Mouse (Mus musculus): Measurements from ENCODE around the gene Ndst2. TPM values are rescaled to one million over a fixed set of nuclear protein-coding genes. Genes with fewer than 3 reads are reported as not detected.
A peak's percentile ranks its signal among the peaks of the same experiment; 100 is the strongest.
"Not testable (repeated sequence)": the region's sequence is repeated elsewhere in the genome, so short reads cannot be mapped to it uniquely, and the experiment has no call there.

The Ndst2 gene
- total RNA-seq, 2 experiments from 2014 or later = 6.4 to 8.3 TPM

DNA sequence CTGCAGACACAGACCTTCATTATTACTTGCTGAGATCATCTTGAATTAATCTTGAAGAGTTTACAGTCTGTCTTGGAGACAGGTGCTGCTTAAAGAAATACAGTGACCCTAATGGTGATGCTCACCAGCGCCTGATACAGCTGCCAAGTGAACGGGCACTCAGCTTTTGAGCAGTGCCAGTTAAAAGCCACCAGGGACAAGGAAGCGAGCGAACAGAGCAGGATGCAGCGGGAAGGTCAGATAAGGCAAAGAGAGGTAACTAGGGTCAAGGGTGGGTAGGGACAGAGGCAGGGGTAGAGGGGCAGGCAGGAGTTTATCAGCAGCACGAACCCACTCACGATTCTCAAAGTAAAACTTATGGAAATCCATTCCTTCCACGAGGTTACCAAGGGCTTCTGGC, 4.1 kb upstream of the Ndst2 start:
- DNase-seq = no peak

DNA sequence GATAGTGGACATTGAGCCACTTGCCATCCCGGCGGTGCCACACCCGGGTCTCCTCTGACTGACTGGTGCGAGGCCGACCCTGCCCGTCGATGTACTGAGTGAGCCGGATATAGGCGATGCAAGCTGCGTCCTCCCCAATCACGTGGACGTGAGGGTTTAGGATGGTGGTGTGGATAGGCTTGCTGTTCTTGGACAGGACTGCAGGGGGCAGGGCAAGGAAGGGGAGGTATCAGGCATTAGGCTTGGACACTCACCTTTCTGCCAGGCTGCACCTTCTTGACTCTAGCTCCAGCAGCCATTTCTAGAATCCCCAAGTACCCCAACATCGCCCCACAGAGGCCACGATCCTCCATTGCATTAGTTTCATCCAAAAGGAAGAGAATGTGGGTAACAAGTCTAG, 2.9 kb upstream of the Ndst2 start:
- peak; percentile 65 to 77 for DNase-seq

DNA sequence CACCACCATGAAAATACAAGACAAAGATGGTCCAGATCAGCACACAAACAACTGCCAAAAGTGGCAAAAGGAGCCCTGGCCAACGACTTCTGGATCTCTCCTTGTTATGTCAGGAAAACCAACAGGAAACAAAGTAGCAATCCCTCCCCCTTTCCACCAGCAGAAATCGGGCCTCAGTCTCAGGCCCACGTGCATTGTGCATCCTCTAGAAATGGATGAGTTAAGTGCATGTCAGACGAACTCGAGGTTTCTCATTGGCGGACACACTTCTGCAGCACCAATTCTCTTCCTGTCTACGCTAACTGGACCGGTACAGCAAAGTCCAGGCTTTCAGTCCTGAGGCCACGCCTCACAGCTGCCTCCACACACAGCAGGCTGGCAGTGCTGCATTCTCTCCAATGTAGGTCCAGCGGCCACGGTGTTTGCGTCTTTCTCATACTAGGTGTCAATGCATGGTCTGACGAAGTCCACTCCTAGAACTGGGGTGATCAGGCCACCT, 1.6 kb upstream of the Ndst2 start:
- no peak for DNase-seq

DNA sequence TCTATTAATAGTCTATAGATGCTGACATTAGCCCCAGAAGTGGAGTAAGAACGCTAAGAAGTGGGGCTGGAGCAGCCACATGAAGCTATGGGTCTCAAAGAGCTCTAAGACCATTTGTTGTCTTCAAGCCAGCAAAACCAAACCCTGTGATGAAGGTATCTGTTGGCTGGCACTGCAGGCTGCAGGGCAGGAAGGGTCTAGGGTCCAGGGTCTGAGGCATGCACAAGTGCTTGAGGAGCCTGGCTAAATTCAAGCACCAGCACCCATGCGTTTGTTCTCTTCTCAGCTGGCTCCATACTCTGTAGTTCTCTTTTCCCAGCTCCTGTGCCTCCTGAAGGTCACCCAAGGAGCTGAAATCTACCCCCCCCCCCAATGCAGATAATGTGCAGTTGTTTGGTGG, 690 bp upstream of the Ndst2 start:
- DNase-seq = no peak

DNA sequence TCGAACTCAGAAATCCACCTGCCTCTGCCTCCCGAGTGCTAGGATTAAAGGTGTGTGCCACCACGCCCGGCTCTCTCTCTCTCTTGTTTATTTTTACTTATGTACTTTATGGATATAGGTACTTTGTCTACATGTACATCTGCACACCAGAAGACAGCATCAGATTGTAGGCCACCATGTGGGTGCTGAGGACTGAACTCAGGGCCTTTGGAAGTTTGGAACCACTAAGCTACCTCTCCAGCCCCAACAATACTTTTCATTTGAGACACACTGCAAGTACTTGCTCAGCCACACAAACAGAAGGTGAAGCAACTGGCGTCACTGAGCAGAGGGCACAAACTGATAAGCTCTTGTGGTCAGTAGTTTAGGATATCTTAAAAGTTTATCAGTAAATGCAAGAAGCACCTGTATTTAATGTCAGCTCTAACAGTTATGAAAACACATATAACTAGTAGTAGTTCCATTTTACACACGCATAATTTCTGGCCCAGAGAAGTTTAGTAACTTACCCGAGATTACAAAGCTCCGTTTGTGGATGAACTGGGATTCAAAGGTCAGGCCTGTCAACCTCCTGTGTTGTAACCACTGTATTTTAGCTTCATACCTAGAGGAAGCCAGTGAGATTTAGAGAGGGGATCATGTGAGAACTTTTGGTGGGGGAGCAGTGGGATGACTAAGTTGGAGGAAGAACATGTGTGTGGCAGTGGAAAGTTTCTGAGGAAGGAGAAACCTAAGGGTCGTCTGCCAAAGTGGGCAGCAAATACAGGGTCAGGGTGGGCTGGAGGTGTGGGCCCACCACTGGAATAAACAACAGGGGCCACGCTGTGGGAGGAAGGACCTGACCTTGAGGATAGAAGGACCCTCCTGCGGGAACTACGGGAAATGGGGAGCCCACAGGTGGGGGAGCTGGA, 1.1 kb downstream of the Ndst2 start:
- DNase-seq = no peak

DNA sequence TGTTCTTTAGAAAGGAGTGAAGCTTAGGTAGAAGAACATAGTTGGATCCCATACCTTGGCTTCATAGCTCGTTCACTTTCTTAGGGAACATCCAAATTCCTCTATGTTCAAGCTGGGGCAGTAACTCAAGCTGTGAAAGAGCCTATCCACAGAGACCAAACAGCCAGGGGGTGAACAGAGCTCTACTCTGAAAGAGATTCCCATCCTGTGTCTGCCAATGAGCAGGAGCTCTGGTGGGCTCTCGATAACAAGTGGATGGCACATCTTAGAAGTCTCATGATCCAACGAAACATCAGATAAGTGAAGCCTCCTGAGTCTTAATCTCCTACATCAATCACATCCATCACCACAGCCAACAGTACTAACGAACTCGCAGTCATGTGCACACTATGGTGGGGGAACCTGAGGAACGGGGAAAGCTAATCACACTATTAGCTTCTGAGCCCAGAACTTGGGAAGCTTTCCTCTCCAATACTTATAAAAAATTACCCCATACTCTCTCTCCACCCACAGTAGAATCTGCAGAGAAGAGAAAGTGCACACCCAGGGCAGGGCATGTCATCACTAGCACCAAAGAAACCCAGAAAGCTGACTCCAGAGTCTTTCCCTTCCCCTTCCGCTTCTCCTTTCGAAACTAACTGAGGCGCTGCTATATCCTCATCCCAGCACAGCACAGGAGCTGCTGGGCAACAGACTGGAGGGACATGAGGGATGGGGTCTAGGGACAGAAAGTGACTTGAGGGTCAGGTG, 3.3 kb downstream of the Ndst2 start:
- peak in 1 of 2 experiments; percentile 57 for DNase-seq

DNA sequence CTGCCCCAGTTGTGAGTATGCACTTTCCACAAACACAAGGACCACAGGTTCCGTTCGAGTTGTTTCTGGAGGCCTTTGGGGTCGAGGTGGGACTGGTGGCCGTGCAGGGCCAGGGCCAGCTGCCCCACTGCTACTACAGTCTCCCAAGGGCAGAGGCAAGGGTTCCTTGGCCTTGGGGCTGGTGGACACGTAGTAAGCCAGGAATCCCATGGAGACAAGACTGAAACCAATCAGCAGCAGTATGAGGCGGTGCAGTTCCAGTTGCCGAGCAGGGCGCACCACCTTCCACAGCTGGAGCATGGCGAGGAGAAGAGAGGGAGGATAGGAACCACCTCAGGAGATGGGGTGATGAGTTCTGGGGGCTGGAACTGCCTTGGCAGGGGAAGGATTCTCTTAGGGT, 4.5 kb downstream of the Ndst2 start:
- DNase-seq = no peak

DNA sequence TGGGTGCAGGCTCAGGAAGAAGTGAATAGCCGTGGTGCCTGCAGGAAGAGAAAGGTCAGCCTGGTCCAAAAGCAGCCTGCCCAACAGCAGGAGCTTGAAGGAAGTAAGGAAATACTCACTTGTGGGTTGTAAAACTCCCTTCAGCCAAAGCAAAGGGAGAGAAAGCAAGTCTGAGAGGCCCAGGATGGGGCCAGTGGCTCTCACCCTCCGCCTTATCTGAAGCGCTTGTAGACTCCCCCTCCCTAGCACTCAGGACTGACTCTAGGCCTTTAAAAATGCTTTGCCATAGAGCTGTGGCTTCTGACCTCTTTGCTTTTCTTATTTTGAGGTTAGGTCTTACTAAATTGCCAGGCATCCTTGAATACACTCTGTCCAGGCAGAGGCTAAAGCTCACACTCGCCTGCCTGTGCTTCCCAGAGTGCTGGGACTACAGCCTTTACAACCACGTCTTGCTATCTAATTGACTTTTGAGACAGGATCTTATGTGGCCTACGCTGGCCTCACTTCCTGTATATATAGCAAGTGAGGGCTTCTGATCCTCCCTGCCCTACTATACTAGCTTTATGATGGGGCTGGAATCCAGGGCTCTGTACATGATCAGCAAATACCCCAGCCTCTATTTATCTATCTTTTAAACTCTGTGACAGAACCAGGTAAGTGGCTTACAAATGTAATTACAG, 8.6 kb downstream of the Ndst2 start:
- DNase-seq = no peak

DNA sequence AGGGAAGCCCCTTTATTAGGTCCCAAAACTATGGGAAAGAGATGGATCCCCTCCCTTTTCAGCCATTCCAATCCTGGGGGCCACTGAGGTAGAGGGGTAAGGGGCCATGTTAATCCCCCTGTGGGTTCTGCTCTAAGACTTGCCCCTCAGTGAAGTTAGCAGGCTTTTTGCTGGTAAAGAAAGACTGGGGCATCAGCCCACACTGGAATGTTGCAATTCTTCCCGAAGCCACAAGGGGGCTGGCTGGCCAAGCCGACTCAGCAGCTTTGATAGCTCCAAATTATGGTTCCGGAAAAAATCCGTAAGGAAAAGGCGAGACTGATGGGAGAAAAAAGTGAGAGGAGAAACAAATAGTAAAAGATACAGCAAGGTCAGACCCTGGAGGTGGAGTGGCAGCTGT, 10.3 kb downstream of the Ndst2 start:
- peak; percentile 53 to 84 for DNase-seq

DNA sequence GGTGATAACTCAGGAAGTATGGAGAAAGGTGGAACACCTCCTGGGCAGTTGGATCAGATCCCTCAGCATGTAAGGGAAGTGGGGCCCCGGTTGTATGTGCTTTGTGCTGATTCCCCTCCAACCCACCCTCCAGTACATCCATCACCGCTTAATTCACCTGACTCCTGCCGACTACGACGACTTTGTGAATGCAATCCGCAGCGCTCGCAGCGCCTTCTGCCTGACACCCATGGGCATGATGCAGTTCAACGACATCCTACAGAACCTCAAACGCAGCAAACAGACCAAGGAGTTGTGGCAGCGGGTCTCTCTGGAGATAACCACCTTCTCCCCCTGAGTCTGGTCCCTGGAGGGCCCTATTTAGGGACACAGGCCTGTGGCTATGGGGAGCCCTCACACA, 11.4 kb downstream of the Ndst2 start:
- DNase-seq = no peak

DNA sequence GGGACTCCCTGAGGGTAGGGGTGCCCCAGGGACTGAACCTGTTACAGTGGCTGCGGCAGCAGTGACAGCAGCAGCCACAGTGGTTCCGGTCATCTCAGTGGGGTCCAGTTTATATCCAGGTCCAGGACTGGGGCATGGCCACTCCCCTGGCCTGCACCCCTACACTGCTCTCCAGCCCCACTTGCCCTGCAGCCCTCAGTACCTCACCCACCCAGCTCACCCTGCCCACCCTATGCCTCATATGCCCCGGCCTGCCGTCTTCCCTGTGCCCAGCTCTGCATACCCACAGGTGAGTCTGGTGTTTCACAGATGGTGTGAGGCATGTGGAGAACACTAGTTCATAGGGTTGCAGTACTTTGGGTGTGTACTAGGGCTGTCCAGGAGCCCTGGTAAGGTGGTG, 13.0 kb downstream of the Ndst2 start:
- DNase-seq = no peak

DNA sequence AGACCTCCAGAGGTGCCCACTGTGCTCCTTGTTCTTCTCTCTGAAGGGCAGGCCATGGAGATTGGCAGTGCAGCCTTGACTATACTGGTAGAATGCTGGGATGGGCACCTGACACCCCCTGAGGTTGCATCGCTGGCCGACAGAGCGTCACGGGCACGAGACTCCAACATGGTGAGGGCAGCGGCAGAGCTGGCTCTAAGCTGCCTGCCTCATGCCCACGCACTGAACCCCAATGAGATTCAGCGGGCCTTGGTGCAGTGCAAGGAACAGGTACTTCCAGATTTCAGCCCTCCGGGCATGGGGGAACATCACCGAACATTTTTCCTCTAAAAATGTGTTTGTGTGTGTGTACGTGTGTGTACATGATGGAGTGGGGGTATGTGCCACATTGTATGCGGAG, 14.6 kb downstream of the Ndst2 start:
- no peak for DNase-seq

DNA sequence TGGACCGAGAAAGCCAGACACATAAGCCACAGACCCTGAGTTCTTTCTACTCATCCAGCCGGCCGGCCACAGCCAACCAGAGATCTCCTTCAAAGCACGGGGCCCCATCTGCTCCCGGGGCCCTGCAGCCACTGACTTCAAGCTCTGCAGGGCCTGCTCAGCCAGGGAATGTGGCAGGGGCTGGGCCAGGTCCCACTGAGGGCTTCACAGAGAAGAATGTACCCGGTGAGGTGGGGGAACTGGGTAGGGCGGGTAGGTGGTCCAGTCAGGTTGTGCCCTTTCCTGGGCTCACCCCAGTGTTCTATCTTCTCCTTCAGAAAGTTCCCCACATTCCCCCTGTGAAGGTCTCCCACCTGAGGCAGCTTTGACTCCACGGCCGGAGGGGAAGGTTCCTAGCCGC, 15.9 kb downstream of the Ndst2 start:
- DNase-seq = no peak

DNA sequence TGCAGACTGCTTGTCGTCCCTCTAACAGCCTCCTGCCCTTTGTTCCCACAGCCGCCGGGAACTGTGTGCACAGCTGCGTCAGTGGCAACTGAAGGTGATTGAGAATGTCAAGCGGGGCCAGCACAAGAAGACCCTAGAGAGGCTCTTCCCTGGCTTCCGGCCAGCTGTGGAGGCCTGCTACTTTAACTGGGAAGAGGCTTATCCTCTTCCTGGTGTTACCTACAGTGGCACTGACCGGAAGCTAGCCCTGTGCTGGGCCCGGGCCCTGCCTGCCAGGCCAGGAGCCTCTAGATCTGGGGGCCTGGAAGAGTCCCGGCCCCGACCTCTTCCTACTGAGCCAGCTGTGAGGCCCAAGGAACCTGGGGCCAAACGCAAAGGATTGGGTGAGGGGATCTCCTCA, 20.5 kb downstream of the Ndst2 start:
- DNase-seq = no peak

DNA sequence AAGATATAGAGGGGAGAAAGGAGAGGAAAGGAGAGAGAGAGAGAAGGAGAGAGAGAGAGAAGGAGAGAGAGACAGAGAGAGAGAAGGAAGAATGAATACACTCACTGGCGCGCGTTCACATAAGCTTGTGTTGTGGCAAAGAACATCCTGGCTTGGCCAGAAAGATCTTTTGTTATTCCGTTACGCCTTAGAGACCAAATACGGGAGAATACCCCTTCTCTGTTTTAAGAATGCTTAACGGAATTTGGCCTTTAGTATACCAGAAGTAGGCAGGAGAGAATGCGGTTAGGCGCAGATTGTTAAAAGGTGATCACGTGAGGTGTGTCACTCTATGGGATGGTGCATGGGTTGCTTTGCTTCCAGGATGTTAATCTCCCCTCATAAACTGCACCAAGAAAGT, 26.1 kb downstream of the Ndst2 start:
- DNase-seq = no peak

DNA sequence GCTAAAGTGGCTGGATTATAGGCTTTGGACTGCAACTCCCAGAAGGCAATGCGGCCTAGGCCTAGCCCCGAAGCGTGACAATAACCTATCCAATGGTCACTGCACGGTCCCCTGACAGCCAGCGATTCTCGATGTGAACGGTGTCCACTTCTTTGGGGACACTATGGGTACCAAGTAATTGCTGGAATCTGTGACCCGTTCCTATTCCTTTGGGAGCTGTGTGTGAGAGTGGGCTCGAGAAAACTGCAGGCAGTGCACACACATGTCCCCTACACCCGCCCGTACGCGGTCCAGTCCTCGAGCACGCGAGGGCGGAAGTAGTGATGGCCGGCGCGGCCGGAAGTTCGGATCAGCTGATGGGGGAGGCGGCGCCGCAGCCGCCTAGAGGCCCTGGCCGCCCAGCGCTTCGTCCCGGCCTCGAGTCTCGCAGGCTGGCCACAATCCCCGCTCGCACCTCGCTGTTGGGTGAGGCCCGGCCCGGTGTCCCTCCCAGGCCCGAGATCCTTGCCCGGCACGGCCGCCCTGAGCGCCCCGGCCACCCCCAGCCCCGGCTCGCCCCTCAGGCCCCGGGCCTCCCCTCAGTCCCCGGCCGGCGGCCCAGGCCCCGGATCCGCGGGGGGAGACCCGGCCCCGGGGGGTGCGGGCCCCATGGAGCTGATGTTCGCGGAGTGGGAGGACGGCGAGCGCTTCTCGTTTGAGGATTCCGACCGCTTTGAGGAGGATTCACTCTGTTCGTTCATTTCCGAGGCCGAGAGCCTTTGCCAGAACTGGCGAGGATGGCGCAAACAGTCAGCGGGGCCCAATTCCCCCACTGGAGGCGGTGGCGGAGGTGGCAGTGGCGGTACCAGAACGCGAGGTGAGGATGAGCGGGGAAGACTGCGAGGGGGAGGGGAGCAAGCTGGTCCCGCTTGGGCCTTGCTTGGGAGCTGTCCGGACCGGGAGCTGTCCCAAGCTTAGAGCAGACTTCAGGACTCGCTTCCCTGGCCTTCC, 26.9 kb downstream of the Ndst2 start, which contains the start of gene Zswim8:
TSS of gene Zswim8 (plus strand) at position 352 of the 990 bp plus-strand sequence.
- DNase-seq = peak; percentile 94 to 95

DNA sequence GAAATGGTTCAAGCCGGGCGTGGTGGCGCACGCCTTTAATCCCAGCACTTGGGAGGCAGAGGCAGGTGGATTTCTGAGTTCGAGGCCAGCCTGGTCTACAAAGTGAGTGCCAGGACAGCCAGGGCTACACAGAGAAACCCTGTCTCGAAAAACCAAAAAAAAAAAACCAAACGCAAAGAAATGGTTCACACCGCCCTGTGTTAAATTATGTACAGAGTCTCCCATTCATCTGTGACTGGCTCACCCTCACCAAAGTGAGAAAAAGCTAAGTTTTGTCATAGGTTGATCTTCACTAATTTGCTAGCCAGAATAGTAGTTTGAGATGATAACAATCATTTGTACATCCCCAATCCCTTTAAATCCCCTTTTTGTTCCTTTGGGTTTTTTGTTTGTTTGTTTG, 30.9 kb downstream of the Ndst2 start:
- not testable (repeated sequence) for DNase-seq

DNA sequence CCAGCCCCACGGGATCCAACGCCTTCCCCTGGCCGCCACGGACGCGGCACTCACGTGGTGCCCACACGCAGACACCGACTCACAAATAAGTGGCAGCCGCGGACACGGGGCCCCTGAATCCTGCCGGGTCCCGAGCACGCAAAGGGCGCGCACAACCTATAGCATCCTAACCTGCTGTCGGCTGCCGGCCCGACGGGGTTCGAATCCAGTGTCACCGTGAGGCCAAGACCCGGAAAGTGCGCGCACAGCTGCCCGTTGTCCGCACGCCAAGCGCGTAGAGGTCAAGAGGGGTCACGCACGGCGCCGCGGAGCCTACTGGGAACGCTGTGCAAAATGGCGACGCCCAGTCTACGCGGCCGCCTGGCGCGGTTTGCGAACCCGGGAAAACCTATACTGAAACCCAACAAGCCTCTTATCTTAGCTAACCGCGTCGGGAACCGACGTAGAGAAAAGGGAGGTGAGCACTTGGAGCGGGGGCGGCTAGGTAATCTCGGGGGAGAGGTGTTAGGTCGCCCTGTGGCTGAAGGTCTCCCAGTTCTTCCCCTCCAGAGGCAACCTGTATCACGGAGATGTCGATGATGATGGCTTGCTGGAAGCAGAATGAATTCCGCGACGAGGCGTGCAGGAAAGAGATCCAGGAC, 31.5 kb downstream of the Ndst2 start, which contains the start of gene Chchd1:
TSS of gene Chchd1 (plus strand) at position 266 of the 641 bp plus-strand sequence.
- DNase-seq = peak; percentile 93 to 97

DNA sequence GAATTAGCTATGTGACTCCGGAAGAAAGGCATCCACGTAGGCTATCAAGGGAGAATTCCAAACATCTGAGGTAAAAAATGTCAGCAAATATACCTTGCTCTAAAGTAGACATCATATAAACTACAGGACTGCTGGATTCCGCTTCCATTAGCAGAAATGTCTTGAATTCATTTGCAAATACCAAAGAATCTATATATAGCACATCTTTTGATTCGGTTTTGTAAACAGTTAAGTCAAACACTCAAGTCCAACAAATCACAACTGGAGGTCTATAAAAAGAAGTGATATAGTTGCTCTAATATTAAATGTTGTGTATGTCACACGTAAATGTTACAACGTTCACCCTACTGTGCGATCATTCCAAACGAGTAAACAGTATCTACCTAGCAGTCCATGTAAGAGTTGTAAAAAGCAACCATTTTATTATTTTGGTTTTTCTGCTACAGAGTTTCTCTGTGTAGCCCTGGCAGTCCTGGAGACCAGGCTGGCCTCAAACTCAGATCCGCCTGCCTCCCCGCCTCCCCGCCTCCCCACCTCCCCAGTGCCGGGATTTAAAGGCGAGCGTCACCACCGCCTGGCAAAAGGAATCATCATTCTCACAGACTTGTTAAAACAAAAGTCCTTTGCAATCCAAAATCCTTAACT, 32.1 kb downstream of the Ndst2 start:
- no peak for DNase-seq

DNA sequence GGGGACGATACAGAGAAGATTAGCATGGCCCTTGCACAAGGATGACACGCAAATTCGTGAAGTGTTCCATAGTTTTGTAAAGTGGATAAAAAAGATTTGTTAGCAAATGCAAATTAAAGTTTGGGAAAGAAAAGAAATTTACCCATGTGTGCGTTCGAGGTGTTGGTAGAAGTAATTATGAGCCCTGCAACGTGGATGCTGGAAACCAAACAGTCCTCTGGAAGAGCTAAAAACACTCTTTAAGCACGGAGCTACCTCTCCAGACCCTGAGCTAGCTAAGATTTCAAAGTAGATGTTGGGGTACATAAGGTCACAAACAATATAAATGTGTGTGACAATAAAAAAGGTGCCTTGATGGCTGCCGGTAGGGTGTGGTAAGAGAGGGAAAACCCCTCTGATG, 32.8 kb downstream of the Ndst2 start:
- DNase-seq = no peak
